Mouse (Mus musculus): ENCODE measurements around the gene 9130213A22Rik. TPM values are rescaled to one million over a fixed set of nuclear protein-coding genes. Genes with fewer than 3 reads are reported as not detected.
A peak's percentile ranks its signal among the peaks of the same experiment; 100 is the strongest.

9130213A22Rik gene
- polyA plus RNA-seq, 1 experiment from 2014 or later = 0.29 TPM

DNA sequence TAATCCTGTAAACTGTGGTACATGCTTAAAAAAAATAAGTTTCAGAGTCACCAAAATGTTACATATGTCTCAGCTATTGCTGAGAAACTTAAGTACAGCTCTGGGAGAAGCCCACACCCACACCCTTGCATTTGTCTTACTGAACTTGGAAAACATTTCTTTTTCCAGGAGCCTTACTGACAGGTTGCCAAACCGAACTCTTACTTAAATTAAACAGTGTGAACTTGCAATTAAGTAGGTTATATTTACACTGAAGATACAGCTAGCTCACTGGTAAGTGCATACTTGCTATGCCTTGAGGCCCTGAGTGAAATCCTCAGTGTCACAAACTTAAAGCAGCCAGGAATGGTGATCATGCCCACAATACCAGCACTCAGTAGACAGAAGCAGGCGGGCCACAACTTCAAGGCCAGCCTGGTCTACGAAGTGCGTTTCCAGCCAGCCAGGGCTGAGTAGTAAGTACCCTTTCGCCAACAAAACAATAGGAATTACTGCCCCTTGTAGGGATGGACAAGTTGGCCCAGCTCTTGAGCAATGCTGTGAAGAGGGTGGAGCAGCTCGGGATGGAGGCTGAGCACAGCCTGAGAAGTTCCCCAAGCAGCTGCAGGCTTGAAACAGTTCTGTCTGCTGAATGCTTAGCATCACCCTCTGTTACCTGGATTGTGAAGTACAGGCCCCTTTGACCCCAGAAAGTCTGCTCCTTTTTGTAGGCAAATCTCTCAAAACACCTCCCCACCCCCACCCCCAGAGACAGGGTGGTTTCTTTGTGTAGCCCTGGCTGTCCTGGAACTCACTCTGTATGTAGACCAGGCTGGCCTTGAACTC is 48.2 kb downstream of the 9130213A22Rik start:
- Histone ChIP-seq H3K36me3 (ENCODE audit: inconsistent target) (no peaks in the 10 kb centered on the region), H3K79me2 (ENCODE audit: inconsistent target) (no peaks in the 10 kb centered on the region), H3K4me3 (ENCODE audit: inconsistent target) (no peak overlapping the region), H3K27ac (no peak overlapping the region)
- WGBS (ENCODE audit: missing documents) = 78% methylated on average over 6 of the region's 6 CpGs

DNA sequence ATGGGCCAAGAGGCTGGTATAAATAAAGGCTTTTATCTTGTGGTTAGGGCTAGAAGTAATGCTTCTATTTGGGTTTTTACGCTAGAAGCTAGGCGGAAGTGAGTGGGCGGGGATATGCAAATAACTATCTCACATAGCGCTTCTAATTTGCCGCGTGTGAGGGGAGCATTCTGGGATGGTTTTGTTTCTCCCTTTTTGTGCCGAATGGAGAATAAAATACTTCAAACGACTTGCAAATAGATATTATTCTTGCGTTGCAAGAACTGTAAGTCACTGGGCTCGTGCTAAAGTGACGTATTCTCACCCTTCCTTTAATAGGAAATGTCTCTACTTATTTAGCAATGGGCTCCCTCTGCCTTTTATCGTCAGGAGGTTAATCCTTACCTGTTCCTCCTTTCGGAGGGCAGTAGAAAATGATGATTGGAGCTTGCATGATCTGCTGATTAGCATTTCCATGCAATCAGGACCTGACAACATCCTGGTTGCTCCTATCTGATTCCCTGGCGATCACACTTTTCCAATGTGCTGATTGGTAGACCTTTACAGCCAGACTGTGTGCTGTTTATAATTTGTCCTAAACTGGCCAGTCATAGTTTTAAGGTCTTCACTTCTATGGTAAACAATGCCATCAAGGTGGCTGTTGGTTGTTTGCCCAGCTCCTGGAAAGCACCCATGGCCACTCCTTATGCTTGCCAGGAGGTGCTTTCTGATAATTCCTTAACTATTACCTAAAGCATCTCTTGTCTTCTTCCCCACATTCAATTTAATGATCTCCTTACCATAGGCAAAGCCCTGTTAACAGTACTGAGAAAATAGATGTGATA is 49.1 kb downstream of the 9130213A22Rik start:
- Histone ChIP-seq H3K79me2 (ENCODE audit: inconsistent target) (no peaks in the 10 kb centered on the region), H3K27ac (peak overlapping the region; percentile 90), H3K4me3 (ENCODE audit: inconsistent target) (no peak overlapping the region), H3K36me3 (ENCODE audit: inconsistent target) (no peaks in the 10 kb centered on the region)
- WGBS (ENCODE audit: missing documents) = 0% methylated on average over 14 of the region's 14 CpGs

DNA sequence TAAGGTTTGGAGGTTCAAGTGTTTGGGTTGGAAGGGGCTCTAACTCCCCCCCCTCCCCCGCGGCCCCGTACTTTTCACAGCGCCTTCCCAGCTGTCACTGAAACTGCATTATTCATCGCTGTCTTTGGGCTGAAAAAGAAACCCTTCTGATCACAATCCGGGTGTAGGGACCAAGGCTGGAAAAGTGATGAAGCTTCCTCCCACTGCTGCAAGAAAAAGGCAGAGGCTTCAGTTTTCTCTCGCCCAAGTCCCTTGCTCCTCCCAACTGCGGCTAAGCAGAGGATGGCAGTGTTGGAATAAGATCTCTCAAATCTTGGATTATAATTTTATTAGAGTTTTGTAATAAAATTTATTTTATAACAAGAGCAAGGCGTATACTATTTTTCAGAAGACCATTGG is 49.7 kb downstream of the 9130213A22Rik start:
- H3K36me3 ChIP-seq (ENCODE audit: inconsistent target) = no peaks in the 10 kb centered on the region
- H3K79me2 ChIP-seq (ENCODE audit: inconsistent target) = no peaks in the 10 kb centered on the region
- H3K27ac ChIP-seq = peak overlapping the region; percentile 90
- H3K4me3 ChIP-seq (ENCODE audit: inconsistent target) = no peak overlapping the region
- WGBS (ENCODE audit: missing documents) = 38% methylated on average over 9 of the region's 9 CpGs

DNA sequence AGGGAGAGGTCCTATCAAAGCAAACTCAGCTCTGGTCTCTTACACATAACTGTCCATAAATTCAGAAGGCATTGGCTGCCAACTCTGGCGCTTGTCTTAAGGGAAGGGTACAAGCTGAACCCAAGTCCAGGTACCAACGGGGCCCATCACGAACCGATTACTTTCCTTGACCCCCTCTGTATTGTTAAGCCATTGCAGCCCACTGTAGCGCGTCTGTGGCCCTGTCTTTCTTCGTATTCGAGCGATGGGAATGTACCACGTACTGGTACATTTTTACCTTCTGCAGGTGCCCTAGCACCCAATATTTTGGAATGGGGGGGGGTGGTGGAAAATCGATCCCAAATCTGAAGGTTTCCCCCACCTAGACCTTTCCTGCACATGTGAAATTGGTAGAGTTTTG is 50.2 kb downstream of the 9130213A22Rik start:
- WGBS (ENCODE audit: missing documents) = 88% methylated on average over 10 of the region's 11 CpGs
- no peak overlapping the region for H3K27ac ChIP-seq
- no peaks in the 10 kb centered on the region for H3K36me3 ChIP-seq (ENCODE audit: inconsistent target)
- H3K4me3 ChIP-seq (ENCODE audit: inconsistent target) = no peak overlapping the region
- H3K79me2 ChIP-seq (ENCODE audit: inconsistent target) = no peaks in the 10 kb centered on the region

DNA sequence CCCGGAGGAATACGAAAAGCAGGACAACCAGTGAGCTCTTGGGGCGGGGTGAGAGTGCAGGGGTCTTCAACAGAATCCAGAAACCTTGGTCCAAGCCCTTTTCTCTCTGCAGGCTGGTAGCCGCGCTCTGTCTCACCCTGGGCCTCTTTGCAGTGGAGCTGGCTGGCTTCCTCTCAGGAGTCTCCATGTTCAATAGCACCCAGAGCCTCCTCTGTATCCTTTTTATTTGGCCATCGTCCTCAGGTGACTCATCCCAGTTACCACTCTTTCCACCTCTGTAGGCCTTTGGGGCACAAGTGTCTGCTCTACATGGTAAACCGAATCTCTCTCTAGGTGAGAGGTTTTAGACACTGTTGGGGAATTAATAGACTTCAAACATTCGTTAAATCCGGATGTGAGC is 51.1 kb downstream of the 9130213A22Rik start:
- WGBS (ENCODE audit: missing documents) = 35% methylated on average over 9 of the region's 9 CpGs
- H3K4me3 ChIP-seq (ENCODE audit: inconsistent target) = peak overlapping the region; percentile 63
- H3K79me2 ChIP-seq (ENCODE audit: inconsistent target) = no peaks in the 10 kb centered on the region
- H3K27ac ChIP-seq = peak overlapping the region; percentile 63
- H3K36me3 ChIP-seq (ENCODE audit: inconsistent target) = no peaks in the 10 kb centered on the region

DNA sequence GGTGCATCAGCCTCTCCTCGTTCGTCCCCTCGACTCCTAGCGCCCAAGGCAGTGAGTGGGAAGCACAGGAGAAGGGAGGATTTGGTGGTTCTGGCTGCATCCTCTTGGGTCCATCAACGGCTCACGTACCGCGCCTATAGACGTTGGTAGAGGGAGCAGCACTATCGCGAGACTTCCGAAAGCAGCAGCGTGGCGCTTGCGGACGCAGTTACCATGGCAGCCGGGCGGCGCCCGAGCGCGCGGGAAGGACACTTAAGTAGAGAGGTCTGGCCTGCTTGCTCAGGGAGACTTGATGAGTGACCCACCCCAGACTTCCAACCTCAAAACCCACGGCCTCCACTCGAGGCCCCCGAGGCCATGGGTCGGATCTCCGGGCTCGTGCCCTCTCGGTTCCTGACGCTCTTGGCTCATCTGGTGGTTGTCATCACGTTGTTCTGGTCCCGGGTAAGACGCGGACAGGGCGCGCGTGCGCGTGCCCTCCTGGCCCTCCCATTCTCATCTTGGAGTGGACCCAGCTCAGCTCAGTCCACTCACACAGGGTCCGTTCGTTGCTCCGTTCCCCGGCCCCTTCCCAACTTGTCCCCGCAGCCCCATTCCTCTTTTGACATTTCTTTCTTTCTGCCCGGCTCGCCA is 51.7 kb downstream of the 9130213A22Rik start, which contains the start of gene Tmem107:
Tmem107 (plus strand) TSS at position 217 of the 633 bp plus-strand sequence.
- under 1% methylated on average over 47 of the region's 47 CpGs for WGBS (ENCODE audit: missing documents)
- peak within 1 kb of the TSS; percentile 63 for H3K27ac ChIP-seq

DNA sequence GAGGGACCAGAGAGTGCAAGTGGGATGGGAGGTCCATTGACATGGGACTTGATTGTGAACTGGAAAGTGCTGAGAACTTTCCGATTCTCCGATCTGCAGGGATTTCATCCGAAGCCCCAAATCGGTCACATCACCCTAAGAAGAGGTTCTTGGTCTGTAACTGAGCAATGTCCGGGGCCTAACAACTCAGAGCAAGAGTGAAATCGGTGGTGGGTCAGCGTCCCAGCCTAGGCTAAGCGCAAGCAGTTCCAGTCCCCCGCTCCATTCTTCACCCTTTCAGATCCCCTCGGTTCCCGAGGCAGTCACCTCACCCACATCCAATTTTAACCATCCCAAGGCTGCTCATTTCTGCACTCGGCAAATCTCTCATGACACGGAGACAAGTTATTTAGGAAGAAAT is 52.3 kb downstream of the 9130213A22Rik start:
- peak overlapping the region; percentile 63 for H3K4me3 ChIP-seq (ENCODE audit: inconsistent target)
- no peaks in the 10 kb centered on the region for H3K36me3 ChIP-seq (ENCODE audit: inconsistent target)
- WGBS (ENCODE audit: missing documents) = 3% methylated on average over 13 of the region's 13 CpGs
- peak overlapping the region; percentile 63 for H3K27ac ChIP-seq
- H3K79me2 ChIP-seq (ENCODE audit: inconsistent target) = no peaks in the 10 kb centered on the region

More for the DNA sequence above, 51.7 kb downstream of the 9130213A22Rik start, which contains the start of gene Tmem107:
- Histone ChIP-seq H3K79me2 (ENCODE audit: inconsistent target) (no peaks in the 10 kb centered on the region), H3K4me3 (ENCODE audit: inconsistent target) (peak within 1 kb of the TSS; percentile 63), H3K36me3 (ENCODE audit: inconsistent target) (no peaks in the 10 kb centered on the region)

Other genes with a start within 250 kb of the 9130213A22Rik start
- not detected in 3 replicates for gene Rnf222, start 234.0 kb downstream of the 9130213A22Rik start, polyA plus RNA-seq (2018)
- gene Rpl26, start 221.0 kb downstream of the 9130213A22Rik start, polyA plus RNA-seq (2018) = 1,656 to 2,144 TPM (median 1,836 TPM) in 3 replicates
- not detected in 3 replicates for gene Odf4, start 195.5 kb downstream of the 9130213A22Rik start, polyA plus RNA-seq (2018)
- gene Arhgef15, start 165.1 kb downstream of the 9130213A22Rik start, polyA plus RNA-seq (2018) = not detected in 3 replicates
- 2.7 to 3.2 TPM (median 2.7 TPM) in 3 replicates for gene Slc25a35, start 154.5 kb downstream of the 9130213A22Rik start, polyA plus RNA-seq (2018)
- gene Rangrf, start 147.4 kb downstream of the 9130213A22Rik start, polyA plus RNA-seq (2018) = 2.4 to 11.2 TPM (median 3.4 TPM) in 3 replicates
- 2.4 to 12.1 TPM (median 5.6 TPM) in 3 replicates for gene Pfas, start 114.1 kb downstream of the 9130213A22Rik start, polyA plus RNA-seq (2018)
- 17.1 to 28.9 TPM (median 20.6 TPM) in 3 replicates for gene Ctc1, start 106.7 kb downstream of the 9130213A22Rik start, polyA plus RNA-seq (2018)
- 4.2 to 8.5 TPM (median 7.3 TPM) in 3 replicates for gene Aurkb, start 76.9 kb downstream of the 9130213A22Rik start, polyA plus RNA-seq (2018)
- gene Borcs6, start 62.9 kb downstream of the 9130213A22Rik start, polyA plus RNA-seq (2018) = 11.7 to 37.1 TPM (median 15.6 TPM) in 3 replicates
- gene Tmem107, start 51.8 kb downstream of the 9130213A22Rik start, polyA plus RNA-seq (2018) = 4.1 to 7.3 TPM (median 4.2 TPM) in 3 replicates
- 23.6 to 47.7 TPM (median 36.7 TPM) in 3 replicates for gene Vamp2, start 34.1 kb downstream of the 9130213A22Rik start, polyA plus RNA-seq (2018)
- gene Per1, start 27.4 kb downstream of the 9130213A22Rik start, polyA plus RNA-seq (2018) = 8.8 to 17.5 TPM (median 11.6 TPM) in 3 replicates
- not detected in 3 replicates for gene Hes7, start 2.2 kb downstream of the 9130213A22Rik start, polyA plus RNA-seq (2018)
- gene Aloxe3, start 3.3 kb upstream of the 9130213A22Rik start, polyA plus RNA-seq (2018) = 0.19 TPM in 1 of 3 replicates, not detected in the others
- not detected in 3 replicates for gene Alox12b, start 34.4 kb upstream of the 9130213A22Rik start, polyA plus RNA-seq (2018)
- not detected in 3 replicates for gene Alox8, start 75.3 kb upstream of the 9130213A22Rik start, polyA plus RNA-seq (2018)
- not detected in 3 replicates for gene Gucy2e, start 114.4 kb upstream of the 9130213A22Rik start, polyA plus RNA-seq (2018)
- 3.6 to 6.7 TPM (median 5.4 TPM) in 3 replicates for gene Cntrob, start 201.2 kb upstream of the 9130213A22Rik start, polyA plus RNA-seq (2018)
- 103 to 111 TPM (median 110 TPM) in 3 replicates for gene Trappc1, start 201.4 kb upstream of the 9130213A22Rik start, polyA plus RNA-seq (2018)
- gene Kcnab3, start 203.7 kb upstream of the 9130213A22Rik start, polyA plus RNA-seq (2018) = 0.11 to 0.33 TPM (median 0.23 TPM) in 3 replicates
- gene Rnf227, start 217.9 kb upstream of the 9130213A22Rik start, polyA plus RNA-seq (2018) = 3.3 to 4.4 TPM (median 3.6 TPM) in 3 replicates
- gene Chd3, start 246.8 kb upstream of the 9130213A22Rik start, polyA plus RNA-seq (2018) = 43.6 to 105 TPM (median 82.3 TPM) in 3 replicates